Mouse (Mus musculus) hindbrain, embryonic 13.5 days (tissue): Measurements from ENCODE around the gene Cnnm2. TPM values are rescaled to one million over a fixed set of nuclear protein-coding genes. Genes with fewer than 3 reads are reported as not detected.
"Not testable (repeated sequence)": the region's sequence is repeated elsewhere in the genome, so short reads cannot be mapped to it uniquely, and the experiment has no call there.

ENCODE experiments used
- ATAC-seq: fragments of 200-750 bp; cut with Nextera tagmentation; 2 replicates; pipeline ENCODE4 v1.8.0; 2017; ENCODE audit warnings: moderate TSS enrichment; ENCODE audit not compliant: low FRiP score
- H3K27ac ChIP-seq: fragments of 300-500 bp; sonication (generic); 2 replicates; pipeline ENCODE4 v1.5.1; 2015; ENCODE audit warnings: inconsistent platforms, mild to moderate bottlenecking, moderate library complexity
- H3K27me3 ChIP-seq: fragments of 300-500 bp; sonication (generic); 2 replicates; pipeline ENCODE4 v1.6.1; 2015; ENCODE audit warnings: mild to moderate bottlenecking, inconsistent platforms
- H3K36me3 ChIP-seq: fragments of 300-500 bp; sonication (generic); 2 replicates; pipeline ENCODE4 v1.6.1; 2015; ENCODE audit warnings: mild to moderate bottlenecking, inconsistent platforms
- H3K4me1 ChIP-seq: fragments of 300-500 bp; sonication (generic); replicated peaks from 2 replicates; pipeline ENCODE4 v1.6.1; 2015; ENCODE audit warnings: inconsistent platforms
- H3K4me2 ChIP-seq: fragments of 300-500 bp; sonication (generic); 2 replicates; pipeline ENCODE4 v1.6.1; 2015; ENCODE audit warnings: inconsistent platforms, mild to moderate bottlenecking, moderate library complexity
- H3K4me3 ChIP-seq: fragments of 300-500 bp; sonication (generic); 2 replicates; pipeline ENCODE4 v1.5.1; 2015; ENCODE audit warnings: mild to moderate bottlenecking, inconsistent platforms
- H3K9ac ChIP-seq: fragments of 300-500 bp; sonication (generic); 2 replicates; pipeline ENCODE4 v1.6.1; 2015; ENCODE audit warnings: mild to moderate bottlenecking, inconsistent platforms
- H3K9me3 ChIP-seq: fragments of 300-500 bp; sonication (generic); 2 replicates; pipeline ENCODE4 v1.6.1; 2016; ENCODE audit warnings: inconsistent platforms
- WGBS: fragments of 180-500 bp; shearing (Covaris S2); methylation state at CpG from one replicate; pipeline ENCODE4 v1.1.7; 2015; 5-methylcytosine and 5-hydroxymethylcytosine counted together
- polyA plus RNA-seq: library from polyadenylated mRNA; unstranded; fragments of >200 nt; fragmentation: Nextera tagmentation; extraction: Ambion mirVana; gene quantifications from 2 replicates; pipeline ENCODE4 v1.2.1, GENCODE M21; 2015

The Cnnm2 gene
- 5.2 and 5.8 TPM in 2 replicates for polyA plus RNA-seq

DNA sequence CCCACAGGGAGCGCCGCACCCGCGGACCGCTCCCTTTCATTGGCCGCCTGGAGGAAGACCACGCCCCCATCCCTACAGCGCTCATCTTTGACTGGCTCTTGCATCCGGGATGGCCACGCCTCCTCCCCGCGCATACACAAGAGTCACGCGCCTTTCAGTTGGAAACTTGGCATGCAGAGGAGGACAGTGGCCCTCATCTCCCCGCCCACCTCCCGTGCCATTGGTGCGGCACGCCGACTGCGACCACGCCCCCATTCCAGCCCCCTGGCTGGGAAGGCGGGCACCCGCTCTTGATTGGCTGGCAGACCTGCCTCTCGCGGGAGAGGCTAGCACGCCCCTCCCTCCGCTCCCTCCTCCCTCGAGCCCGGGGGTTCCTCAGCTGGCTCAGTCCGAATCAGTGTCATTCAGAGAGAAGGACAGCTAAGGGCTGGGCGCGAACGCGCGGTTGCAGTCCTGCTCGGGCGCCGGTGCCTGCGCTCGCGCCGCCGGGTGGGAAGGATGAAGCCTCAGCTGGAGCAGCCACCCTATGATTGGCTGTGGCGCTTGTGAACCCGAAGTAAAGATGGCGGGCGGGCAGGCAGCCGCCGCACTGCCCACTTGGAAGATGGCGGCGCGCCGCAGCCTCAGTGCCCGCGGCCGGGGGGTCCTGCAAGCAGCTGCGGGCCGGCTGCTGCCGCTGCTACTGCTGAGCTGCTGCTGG is at the start of gene Cnnm2:
Gene Cnnm2 (plus strand): TSS at position 350 of the 700 bp plus-strand sequence.
- H3K36me3 ChIP-seq = no peaks in the 10 kb centered on the region
- WGBS = under 1% methylated on average over 59 of the region's 59 CpGs
- peak within 1 kb of the TSS; percentile 99 for H3K4me2 ChIP-seq
- H3K4me1 ChIP-seq = peaks cover 42% of the 10 kb centered on the region
- peak; percentile 99 for ATAC-seq
- H3K27ac ChIP-seq = peak within 1 kb of the TSS; percentile 95
- H3K27me3 ChIP-seq = peaks cover 20% of the 10 kb centered on the region
- H3K9ac ChIP-seq = peak within 1 kb of the TSS; percentile 88
- H3K4me3 ChIP-seq = peak within 1 kb of the TSS; percentile 79
- no peaks in the 10 kb centered on the region for H3K9me3 ChIP-seq

DNA sequence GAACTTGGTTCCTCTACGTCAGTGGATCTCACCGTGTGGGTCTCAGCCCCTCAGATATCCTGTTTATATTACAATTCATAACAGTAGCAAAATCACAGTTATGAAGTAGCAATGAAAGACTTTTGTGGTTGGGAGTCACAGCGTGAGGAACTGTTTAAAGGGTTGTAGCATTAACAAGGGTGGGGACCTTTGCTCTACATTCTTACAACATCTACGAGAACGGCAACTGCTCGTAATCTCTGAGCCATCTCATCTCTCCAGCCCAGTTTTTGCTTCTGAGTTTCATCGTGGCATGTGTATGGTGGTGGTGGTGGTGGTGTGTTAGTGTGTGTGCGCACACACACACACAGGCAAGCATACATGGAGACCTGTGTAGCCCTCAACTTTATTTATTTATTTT is 47.2 kb upstream of the Cnnm2 start:
- no peak for ATAC-seq
- WGBS = 94% methylated on average over 8 of the region's 8 CpGs

DNA sequence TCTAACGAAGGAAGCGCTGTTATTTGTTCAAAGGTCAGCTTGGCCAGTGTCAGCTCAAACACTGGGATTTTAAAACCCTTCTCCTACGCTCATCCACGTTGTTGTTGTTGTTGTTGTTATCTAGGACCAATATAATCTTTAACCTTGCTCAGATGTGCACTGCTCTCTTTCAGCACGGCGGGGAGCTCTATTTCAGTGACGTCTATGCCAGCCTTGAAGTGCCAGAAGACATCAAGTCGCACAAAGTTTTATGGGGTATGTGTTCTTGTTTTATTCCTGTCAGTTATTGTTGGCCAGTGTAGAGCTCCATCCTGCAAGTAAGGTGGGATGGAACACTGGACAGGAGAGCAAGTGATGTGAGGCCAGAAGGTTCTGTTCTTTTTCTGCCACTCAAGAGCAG is 46.4 kb upstream of the Cnnm2 start:
- no peak overlapping the region for H3K27ac ChIP-seq
- peaks cover 26% of the 10 kb centered on the region for H3K36me3 ChIP-seq
- no peak overlapping the region for H3K9ac ChIP-seq
- no peak overlapping the region for H3K4me3 ChIP-seq
- no peaks in the 10 kb centered on the region for H3K4me1 ChIP-seq
- H3K27me3 ChIP-seq = no peaks in the 10 kb centered on the region
- 0 out of 2 replicates have a peak, but pooled peaks cover 4% of the 10 kb centered on the region for H3K9me3 ChIP-seq
- ATAC-seq = no peak
- 91% methylated on average over 8 of the region's 8 CpGs for WGBS
- H3K4me2 ChIP-seq = no peak overlapping the region

More for the DNA sequence above, 47.2 kb upstream of the Cnnm2 start:
- Histone ChIP-seq H3K4me3 (no peak overlapping the region), H3K9me3 (0 out of 2 replicates have a peak, but pooled peaks cover 4% of the 10 kb centered on the region), H3K4me2 (no peak overlapping the region), H3K27me3 (no peaks in the 10 kb centered on the region), H3K4me1 (no peaks in the 10 kb centered on the region), H3K9ac (no peak overlapping the region), H3K27ac (no peak overlapping the region), H3K36me3 (peaks cover 24% of the 10 kb centered on the region)

DNA sequence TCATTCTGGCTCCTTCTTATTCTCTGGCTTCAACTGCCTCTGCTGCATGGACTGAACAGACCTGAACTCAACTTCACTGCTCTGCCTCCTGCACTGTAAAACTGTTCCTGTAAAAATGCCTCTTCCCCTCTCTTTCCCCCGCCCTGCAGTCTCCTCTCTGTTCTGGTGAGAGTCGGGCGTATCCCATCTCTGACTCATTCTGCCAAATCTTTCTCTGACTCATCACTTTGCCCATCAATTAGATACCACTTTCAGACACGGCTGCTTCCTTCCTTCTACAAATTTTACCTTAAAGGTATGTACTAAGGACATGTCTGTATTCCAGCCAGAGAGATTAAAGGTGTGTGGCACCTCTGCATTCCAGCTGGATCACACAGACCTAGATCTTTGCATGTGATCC is 43.2 kb upstream of the Cnnm2 start:
- H3K9ac ChIP-seq = no peak overlapping the region
- no peak for ATAC-seq
- no peaks in the 10 kb centered on the region for H3K27me3 ChIP-seq
- H3K4me1 ChIP-seq = no peaks in the 10 kb centered on the region
- H3K36me3 ChIP-seq = peaks cover 36% of the 10 kb centered on the region
- H3K9me3 ChIP-seq = 0 out of 2 replicates have a peak, but pooled peaks cover 4% of the 10 kb centered on the region
- no peak overlapping the region for H3K4me2 ChIP-seq
- no peak overlapping the region for H3K4me3 ChIP-seq
- 90% methylated on average over 4 of the region's 4 CpGs for WGBS
- H3K27ac ChIP-seq = no peak overlapping the region

DNA sequence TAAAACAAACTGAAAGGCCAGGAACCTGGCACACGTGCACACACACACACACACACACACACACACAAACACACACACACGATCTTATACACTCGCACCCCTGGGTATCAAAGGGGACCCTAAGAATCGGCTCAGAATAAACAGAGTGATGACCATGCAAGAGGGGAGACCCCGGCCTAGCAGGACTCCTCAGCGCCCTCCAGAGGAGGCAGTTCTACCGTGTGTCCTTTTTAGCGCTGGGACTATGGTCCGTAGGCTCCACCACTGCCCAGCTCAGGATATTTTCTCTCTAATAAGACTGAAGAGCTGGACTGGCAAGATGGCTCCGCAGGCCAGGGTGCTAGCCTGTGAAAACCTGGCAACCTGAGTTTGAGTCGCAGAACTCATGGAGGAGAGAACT is 37.0 kb upstream of the Cnnm2 start:
- Histone ChIP-seq H3K9ac (no peak overlapping the region), H3K9me3 (no peaks in the 10 kb centered on the region), H3K4me1 (peaks cover 16% of the 10 kb centered on the region), H3K4me2 (no peak overlapping the region), H3K36me3 (peaks cover 18% of the 10 kb centered on the region), H3K27me3 (no peaks in the 10 kb centered on the region), H3K27ac (no peak overlapping the region), H3K4me3 (no peak overlapping the region)
- WGBS = 68% methylated on average over 11 of the region's 11 CpGs
- no peak for ATAC-seq

DNA sequence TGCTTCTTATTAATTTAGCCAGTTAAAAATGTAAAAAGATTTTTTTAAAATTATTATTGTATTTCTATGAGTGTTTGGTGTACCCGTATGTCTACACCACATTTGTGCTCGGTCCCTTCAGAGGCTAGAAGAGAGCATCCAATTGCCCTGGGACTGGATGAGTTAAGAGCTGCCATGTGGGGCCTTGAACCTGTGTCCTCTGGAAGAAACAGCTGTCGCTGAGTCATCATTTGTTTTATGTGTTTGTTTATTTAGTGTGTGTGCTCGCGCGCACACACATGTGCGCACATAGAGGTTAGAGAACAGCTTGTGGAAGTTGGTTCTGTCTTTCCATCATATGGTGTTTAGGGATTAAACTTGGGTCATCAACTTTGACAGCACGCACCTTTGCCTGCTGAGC is 35.3 kb upstream of the Cnnm2 start:
- no peak overlapping the region for H3K4me2 ChIP-seq
- H3K9me3 ChIP-seq = no peaks in the 10 kb centered on the region
- no peak overlapping the region for H3K4me3 ChIP-seq
- ATAC-seq = no peak
- peaks cover 7% of the 10 kb centered on the region for H3K36me3 ChIP-seq
- no peaks in the 10 kb centered on the region for H3K27me3 ChIP-seq
- no peak overlapping the region for H3K27ac ChIP-seq
- H3K9ac ChIP-seq = no peak overlapping the region
- WGBS = 97% methylated on average over 8 of the region's 8 CpGs
- H3K4me1 ChIP-seq = peaks cover 16% of the 10 kb centered on the region

DNA sequence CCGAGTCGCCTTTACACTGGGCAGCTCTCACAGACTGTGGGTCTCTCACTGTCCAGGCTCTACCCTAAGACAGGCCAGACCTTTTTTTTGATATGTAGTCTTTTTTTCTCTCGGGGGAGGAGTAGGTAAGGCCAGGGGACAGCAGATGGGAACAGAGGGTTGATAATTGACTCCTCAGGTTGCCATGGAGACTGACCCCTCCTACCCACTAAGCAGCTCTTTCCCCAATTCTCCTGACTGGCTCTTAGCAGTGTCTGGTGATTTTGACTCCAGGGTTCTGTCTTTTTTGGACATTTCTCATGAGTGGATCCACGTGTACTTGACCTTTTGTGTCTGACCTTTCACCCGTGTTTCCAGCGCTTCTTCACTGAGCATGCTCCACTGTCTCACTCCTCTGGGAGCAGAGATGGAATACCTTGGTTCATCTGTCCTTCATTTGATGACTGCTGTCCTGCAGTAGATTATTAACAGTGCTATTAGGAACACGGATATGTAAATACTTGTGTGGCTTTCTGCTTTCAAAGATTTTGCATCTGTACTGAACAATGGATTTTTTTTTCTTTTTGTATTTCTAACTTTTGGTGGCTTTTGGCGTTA is 34.2 kb upstream of the Cnnm2 start:
- no peak overlapping the region for H3K9ac ChIP-seq
- peaks cover 16% of the 10 kb centered on the region for H3K4me1 ChIP-seq
- ATAC-seq = no peak
- H3K9me3 ChIP-seq = no peaks in the 10 kb centered on the region
- H3K4me3 ChIP-seq = no peak overlapping the region
- no peaks in the 10 kb centered on the region; the same call in 1 of the 2 replicates for H3K36me3 ChIP-seq
- H3K27me3 ChIP-seq = no peaks in the 10 kb centered on the region
- WGBS = 43% methylated on average over 8 of the region's 8 CpGs
- H3K4me2 ChIP-seq = no peak overlapping the region
- peak overlapping the region; percentile 52; the same call in 1 of the 2 replicates for H3K27ac ChIP-seq

DNA sequence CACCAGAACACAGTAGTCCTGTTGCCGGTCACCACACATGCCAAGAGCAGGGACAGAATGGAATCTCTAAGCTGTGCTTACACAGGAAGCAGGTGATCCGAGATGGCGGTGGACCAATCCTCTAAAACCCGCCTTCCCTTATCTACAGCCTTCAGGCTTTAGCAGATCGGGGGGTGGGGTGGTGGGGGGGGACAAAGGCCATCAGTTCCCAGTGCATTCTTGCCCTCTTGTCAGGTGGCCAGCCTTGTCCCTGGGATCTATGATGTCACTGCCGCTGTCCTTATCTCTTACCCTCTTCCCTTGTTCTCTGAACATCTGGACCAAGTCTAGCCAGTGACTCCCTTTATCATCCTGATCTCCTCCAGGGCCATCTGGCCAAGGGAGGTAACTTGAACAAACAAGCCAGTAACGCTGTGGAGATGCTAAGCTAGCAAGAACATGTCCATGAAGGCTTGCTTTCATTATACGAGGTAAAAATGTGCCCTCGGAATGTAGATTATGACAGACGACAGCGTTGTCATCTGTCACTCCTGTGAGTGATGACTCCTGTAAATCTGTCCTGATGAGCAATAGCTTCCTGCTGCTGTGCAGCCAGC is 33.4 kb upstream of the Cnnm2 start:
- no peak overlapping the region for H3K4me2 ChIP-seq
- H3K4me1 ChIP-seq = peaks cover 16% of the 10 kb centered on the region
- H3K27ac ChIP-seq = peak overlapping the region; percentile 13; the same call in 1 of the 2 replicates
- H3K27me3 ChIP-seq = no peaks in the 10 kb centered on the region
- no peak overlapping the region for H3K4me3 ChIP-seq
- H3K36me3 ChIP-seq = no peaks in the 10 kb centered on the region; the same call in 1 of the 2 replicates
- no peak for ATAC-seq
- H3K9me3 ChIP-seq = no peaks in the 10 kb centered on the region
- no peak overlapping the region for H3K9ac ChIP-seq
- WGBS = 75% methylated on average over 11 of the region's 11 CpGs

DNA sequence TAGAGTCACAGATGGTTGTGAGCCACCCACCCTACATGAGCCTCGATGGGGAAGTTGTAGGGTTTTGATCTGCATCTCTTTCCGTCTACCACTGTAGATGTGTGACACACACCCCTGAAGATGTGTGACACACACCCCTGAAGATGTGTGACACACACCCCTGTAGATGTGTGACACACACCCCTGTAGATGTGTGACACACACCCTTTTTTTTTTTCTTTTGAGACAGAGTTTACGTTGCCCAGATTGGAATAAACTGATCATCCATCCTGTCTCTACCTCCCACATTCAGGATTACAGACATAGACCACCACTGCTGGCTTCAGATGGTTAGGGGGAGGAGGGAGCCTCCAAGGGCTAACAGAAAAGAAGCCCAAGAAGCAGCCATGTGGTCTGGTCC is 32.5 kb upstream of the Cnnm2 start:
- H3K36me3 ChIP-seq = no peaks in the 10 kb centered on the region
- no peak overlapping the region for H3K4me2 ChIP-seq
- H3K4me1 ChIP-seq = peaks cover 16% of the 10 kb centered on the region
- no peaks in the 10 kb centered on the region for H3K9me3 ChIP-seq
- H3K27ac ChIP-seq = no peak overlapping the region
- no peak for ATAC-seq
- 76% methylated on average over 3 of the region's 3 CpGs for WGBS
- H3K4me3 ChIP-seq = no peak overlapping the region
- H3K27me3 ChIP-seq = no peaks in the 10 kb centered on the region
- no peak overlapping the region for H3K9ac ChIP-seq

DNA sequence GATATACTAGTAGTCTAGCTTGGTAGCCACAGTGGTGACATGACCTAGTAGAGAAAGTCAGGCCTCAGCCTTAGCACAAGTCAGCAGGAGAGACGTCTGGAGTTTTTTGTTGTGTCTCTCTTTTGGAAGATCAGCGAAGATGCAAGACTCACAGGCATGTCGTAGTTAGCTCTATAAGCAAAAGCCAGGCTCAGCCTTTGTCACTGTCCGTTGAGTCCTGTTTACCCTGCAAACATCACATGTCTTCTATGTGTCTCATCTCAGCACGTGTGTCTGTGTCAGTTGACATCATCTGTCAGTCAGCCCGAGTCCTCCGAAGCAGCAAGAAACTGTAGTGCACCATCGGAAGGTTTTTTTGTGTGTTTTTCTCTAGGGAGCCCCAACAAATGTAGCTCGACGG is 30.0 kb upstream of the Cnnm2 start:
- Histone ChIP-seq H3K4me1 (peaks cover 16% of the 10 kb centered on the region), H3K27ac (no peak overlapping the region), H3K36me3 (no peaks in the 10 kb centered on the region), H3K4me3 (no peak overlapping the region), H3K4me2 (no peak overlapping the region), H3K9me3 (no peaks in the 10 kb centered on the region), H3K9ac (no peak overlapping the region), H3K27me3 (no peaks in the 10 kb centered on the region)
- WGBS = 82% methylated on average over 10 of the region's 10 CpGs
- ATAC-seq = no peak

DNA sequence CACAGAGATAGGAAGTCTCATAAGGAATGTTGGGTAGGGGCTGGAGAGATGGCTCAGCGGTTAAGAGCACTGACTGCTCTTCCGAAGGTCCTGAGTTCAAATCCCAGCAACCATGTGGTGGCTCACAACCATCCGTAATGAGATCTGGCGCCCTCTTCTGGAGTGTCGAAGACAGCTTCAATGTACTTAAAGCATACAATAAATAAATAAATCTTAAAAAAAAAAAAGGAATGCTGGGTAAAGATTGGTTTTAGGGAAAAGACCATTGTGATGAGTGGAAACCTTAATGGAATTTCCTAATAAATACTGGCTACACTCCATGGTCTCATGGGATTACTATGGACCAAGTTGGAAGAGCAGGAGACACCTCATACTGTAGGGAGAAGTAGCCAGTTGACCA is 28.7 kb upstream of the Cnnm2 start:
- not testable (repeated sequence) for H3K4me3 ChIP-seq, H3K36me3 ChIP-seq, ATAC-seq, H3K4me2 ChIP-seq, H3K4me1 ChIP-seq, H3K9me3 ChIP-seq, H3K27me3 ChIP-seq, H3K27ac ChIP-seq, H3K9ac ChIP-seq
- WGBS = 92% methylated on average over 5 of the region's 5 CpGs

DNA sequence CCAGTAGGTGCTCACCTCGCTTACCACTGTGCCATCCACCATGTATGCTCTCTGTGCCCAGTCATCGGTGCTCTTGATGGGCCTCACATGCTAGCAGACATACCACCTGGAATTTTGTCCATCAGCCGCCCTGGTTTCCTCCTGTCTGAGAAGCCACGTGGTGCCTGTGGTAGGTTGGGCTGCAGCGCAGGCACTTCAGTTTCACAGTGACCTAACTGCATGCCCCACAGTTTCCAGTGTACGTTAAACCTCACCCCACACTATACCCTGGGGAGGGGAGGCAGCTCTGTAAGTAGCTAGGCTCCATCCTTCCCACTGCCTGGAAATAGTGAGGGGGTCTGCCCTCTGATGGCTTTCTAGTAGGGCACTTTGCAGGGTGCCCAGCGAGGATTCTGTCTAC is 27.8 kb upstream of the Cnnm2 start:
- Histone ChIP-seq H3K4me2 (no peak overlapping the region), H3K9ac (no peak overlapping the region), H3K36me3 (no peaks in the 10 kb centered on the region), H3K4me3 (no peak overlapping the region), H3K4me1 (no peaks in the 10 kb centered on the region), H3K27ac (no peak overlapping the region), H3K9me3 (no peaks in the 10 kb centered on the region), H3K27me3 (no peaks in the 10 kb centered on the region)
- WGBS = 94% methylated on average over 7 of the region's 7 CpGs
- ATAC-seq = no peak
